Mouse (Mus musculus): ENCODE results near the gene Lats1. TPM values are rescaled to one million over a fixed set of nuclear protein-coding genes. Genes with fewer than 3 reads are reported as not detected.

Gene Lats1
- polyA plus RNA-seq, 1 experiment from 2014 or later, result 8.5 TPM

- peaks cover 22% of the 10 kb centered on the region for H3K36me3 ChIP-seq (ENCODE audit: control insufficient read depth, insufficient read depth, low read length)
- no peaks in the 10 kb centered on the region for H3K27me3 ChIP-seq (ENCODE audit: control insufficient read depth, insufficient read depth, low read length)
- H3K27ac ChIP-seq (replicated peaks; ENCODE audit: low read depth, low read length), result no peak overlapping the region
- ATAC-seq (ENCODE audit: insufficient number of reproducible peaks, low FRiP score, low TSS enrichment, low read depth), result no peak
- H3K4me1 ChIP-seq (ENCODE audit: control insufficient read depth, insufficient read depth, low read length), result no peaks in the 10 kb centered on the region
- DNase-seq (ENCODE audit: low spot score), result no peak
- WGBS, result 94% methylated on average over 6 of the region's 6 CpGs
- no peak overlapping the region for H3K9ac ChIP-seq (ENCODE audit: low read length)
- H3K9me3 ChIP-seq (ENCODE audit: control insufficient read depth, low read length), result no peaks in the 10 kb centered on the region
- no peak overlapping the region for H3K4me2 ChIP-seq (ENCODE audit: low read depth, severe bottlenecking)
- no peak overlapping the region for H3K4me3 ChIP-seq (ENCODE audit: low read depth, low read length)
These were observed 21.6 kb downstream of the Lats1 start for GRCm38 (mm10) chr10:7702586-7702985.

- ATAC-seq (ENCODE audit: insufficient number of reproducible peaks, low FRiP score, low TSS enrichment, low read depth), result no peak
- no peaks in the 10 kb centered on the region for H3K4me1 ChIP-seq (ENCODE audit: control insufficient read depth, insufficient read depth, low read length)
- no peak for DNase-seq (ENCODE audit: low spot score)
- H3K9ac ChIP-seq (ENCODE audit: low read length), result no peak overlapping the region
- peaks cover 23% of the 10 kb centered on the region; the same call in 1 of the 2 replicates for H3K36me3 ChIP-seq (ENCODE audit: control insufficient read depth, insufficient read depth, low read length)
- H3K9me3 ChIP-seq (ENCODE audit: control insufficient read depth, low read length), result no peaks in the 10 kb centered on the region
- no peak overlapping the region for H3K4me3 ChIP-seq (ENCODE audit: low read depth, low read length)
- no peak overlapping the region for H3K27ac ChIP-seq (replicated peaks; ENCODE audit: low read depth, low read length)
- 89% methylated on average over 5 of the region's 5 CpGs for WGBS
- no peaks in the 10 kb centered on the region for H3K27me3 ChIP-seq (ENCODE audit: control insufficient read depth, insufficient read depth, low read length)
- H3K4me2 ChIP-seq (ENCODE audit: low read depth, severe bottlenecking), result no peak overlapping the region
These were observed 29.1 kb downstream of the Lats1 start for GRCm38 (mm10) chr10:7710121-7710520.

- DNase-seq (ENCODE audit: low spot score), result no peak
- H3K4me1 ChIP-seq (ENCODE audit: control insufficient read depth, insufficient read depth, low read length), result no peaks in the 10 kb centered on the region
- no peaks in the 10 kb centered on the region for H3K27me3 ChIP-seq (ENCODE audit: control insufficient read depth, insufficient read depth, low read length)
- no peak overlapping the region for H3K4me3 ChIP-seq (ENCODE audit: low read depth, low read length)
- no peak overlapping the region for H3K27ac ChIP-seq (replicated peaks; ENCODE audit: low read depth, low read length)
- H3K9ac ChIP-seq (ENCODE audit: low read length), result no peak overlapping the region
- no peak for ATAC-seq (ENCODE audit: insufficient number of reproducible peaks, low FRiP score, low TSS enrichment, low read depth)
- peaks cover 20% of the 10 kb centered on the region; the same call in 1 of the 2 replicates for H3K36me3 ChIP-seq (ENCODE audit: control insufficient read depth, insufficient read depth, low read length)
- H3K4me2 ChIP-seq (ENCODE audit: low read depth, severe bottlenecking), result no peak overlapping the region
- WGBS, result 93% methylated on average over 13 of the region's 13 CpGs
- H3K9me3 ChIP-seq (ENCODE audit: control insufficient read depth, low read length), result no peaks in the 10 kb centered on the region
These were observed 31.5 kb downstream of the Lats1 start for GRCm38 (mm10) chr10:7712506-7712905.

- H3K36me3 ChIP-seq (ENCODE audit: control insufficient read depth, insufficient read depth, low read length), result peaks cover 20% of the 10 kb centered on the region; the same call in 1 of the 2 replicates
- 75% methylated on average over 7 of the region's 7 CpGs for WGBS
These were observed 34.0 kb downstream of the Lats1 start for GRCm38 (mm10) chr10:7715056-7715455.

GRCm38 (mm10) chr10:7725751-7726500, 44.9 kb downstream of the Lats1 start, which contains the start of gene Katna1:
Gene Katna1 (plus strand): TSS chr10:7726000.
- peak; percentile 96 for ATAC-seq (ENCODE audit: insufficient number of reproducible peaks, low FRiP score, low TSS enrichment, low read depth)
- no peaks in the 10 kb centered on the region for H3K27me3 ChIP-seq (ENCODE audit: control insufficient read depth, insufficient read depth, low read length)
- WGBS, result under 1% methylated on average over 49 of the region's 49 CpGs
- no peak within 1 kb of the TSS for H3K27ac ChIP-seq (replicated peaks; ENCODE audit: low read depth, low read length)
- H3K4me3 ChIP-seq (ENCODE audit: low read depth, low read length), result peak within 1 kb of the TSS; percentile 69
- no peaks in the 10 kb centered on the region for H3K4me1 ChIP-seq (ENCODE audit: control insufficient read depth, insufficient read depth, low read length)
- peak within 1 kb of the TSS; percentile 72 for H3K9ac ChIP-seq (ENCODE audit: low read length)
- peak within 1 kb of the TSS; percentile 67 for H3K4me2 ChIP-seq (ENCODE audit: low read depth, severe bottlenecking)
- no peaks in the 10 kb centered on the region for H3K9me3 ChIP-seq (ENCODE audit: control insufficient read depth, low read length)
- peak; percentile 96 for DNase-seq (ENCODE audit: low spot score)
- no peaks in the 10 kb centered on the region for H3K36me3 ChIP-seq (ENCODE audit: control insufficient read depth, insufficient read depth, low read length)

More at GRCm38 (mm10) chr10:7715056-7715455, 34.0 kb downstream of the Lats1 start:
- no peak overlapping the region for H3K4me2 ChIP-seq (ENCODE audit: low read depth, severe bottlenecking)
- H3K4me1 ChIP-seq (ENCODE audit: control insufficient read depth, insufficient read depth, low read length), result no peaks in the 10 kb centered on the region
- H3K9me3 ChIP-seq (ENCODE audit: control insufficient read depth, low read length), result no peaks in the 10 kb centered on the region
- H3K9ac ChIP-seq (ENCODE audit: low read length), result no peak overlapping the region
- DNase-seq (ENCODE audit: low spot score) (no peak), ATAC-seq (ENCODE audit: insufficient number of reproducible peaks, low FRiP score, low TSS enrichment, low read depth) (no peak)
- no peak overlapping the region for H3K4me3 ChIP-seq (ENCODE audit: low read depth, low read length)
- no peaks in the 10 kb centered on the region for H3K27me3 ChIP-seq (ENCODE audit: control insufficient read depth, insufficient read depth, low read length)
- no peak overlapping the region for H3K27ac ChIP-seq (replicated peaks; ENCODE audit: low read depth, low read length)

GRCm38 (mm10) chr10:7726501-7726812, 45.4 kb downstream of the Lats1 start:
- peak overlapping the region; percentile 72 for H3K9ac ChIP-seq (ENCODE audit: low read length)
- DNase-seq (ENCODE audit: low spot score) (no peak), ATAC-seq (ENCODE audit: insufficient number of reproducible peaks, low FRiP score, low TSS enrichment, low read depth) (no peak)
- peak overlapping the region; percentile 69 for H3K4me3 ChIP-seq (ENCODE audit: low read depth, low read length)
- no peaks in the 10 kb centered on the region for H3K4me1 ChIP-seq (ENCODE audit: control insufficient read depth, insufficient read depth, low read length)
- no peaks in the 10 kb centered on the region for H3K9me3 ChIP-seq (ENCODE audit: control insufficient read depth, low read length)
- H3K4me2 ChIP-seq (ENCODE audit: low read depth, severe bottlenecking), result peak overlapping the region; percentile 67
- H3K27me3 ChIP-seq (ENCODE audit: control insufficient read depth, insufficient read depth, low read length), result no peaks in the 10 kb centered on the region
- 0% methylated on average over 8 of the region's 8 CpGs for WGBS
- no peaks in the 10 kb centered on the region for H3K36me3 ChIP-seq (ENCODE audit: control insufficient read depth, insufficient read depth, low read length)
- H3K27ac ChIP-seq (replicated peaks; ENCODE audit: low read depth, low read length), result no peak overlapping the region

GRCm38 (mm10) chr10:7727011-7727410, 46.0 kb downstream of the Lats1 start:
- H3K4me2 ChIP-seq (ENCODE audit: low read depth, severe bottlenecking), result peak overlapping the region; percentile 67
- H3K9me3 ChIP-seq (ENCODE audit: control insufficient read depth, low read length), result no peaks in the 10 kb centered on the region
- no peaks in the 10 kb centered on the region for H3K27me3 ChIP-seq (ENCODE audit: control insufficient read depth, insufficient read depth, low read length)
- H3K9ac ChIP-seq (ENCODE audit: low read length), result no peak overlapping the region
- no peaks in the 10 kb centered on the region for H3K4me1 ChIP-seq (ENCODE audit: control insufficient read depth, insufficient read depth, low read length)
- H3K4me3 ChIP-seq (ENCODE audit: low read depth, low read length), result peak overlapping the region; percentile 69
- no peak overlapping the region for H3K27ac ChIP-seq (replicated peaks; ENCODE audit: low read depth, low read length)
- WGBS, result 13% methylated on average over 3 of the region's 3 CpGs
- DNase-seq (ENCODE audit: low spot score), result no peak
- no peaks in the 10 kb centered on the region for H3K36me3 ChIP-seq (ENCODE audit: control insufficient read depth, insufficient read depth, low read length)
- ATAC-seq (ENCODE audit: insufficient number of reproducible peaks, low FRiP score, low TSS enrichment, low read depth), result no peak

GRCm38 (mm10) chr10:7731582-7731981, 50.6 kb downstream of the Lats1 start:
- no peak overlapping the region for H3K4me2 ChIP-seq (ENCODE audit: low read depth, severe bottlenecking)
- H3K4me3 ChIP-seq (ENCODE audit: low read depth, low read length), result no peak overlapping the region
- no peaks in the 10 kb centered on the region for H3K4me1 ChIP-seq (ENCODE audit: control insufficient read depth, insufficient read depth, low read length)
- no peaks in the 10 kb centered on the region for H3K9me3 ChIP-seq (ENCODE audit: control insufficient read depth, low read length)
- no peak overlapping the region for H3K27ac ChIP-seq (replicated peaks; ENCODE audit: low read depth, low read length)
- H3K9ac ChIP-seq (ENCODE audit: low read length), result no peak overlapping the region
- ATAC-seq (ENCODE audit: insufficient number of reproducible peaks, low FRiP score, low TSS enrichment, low read depth), result no peak
- H3K36me3 ChIP-seq (ENCODE audit: control insufficient read depth, insufficient read depth, low read length), result no peaks in the 10 kb centered on the region
- DNase-seq (ENCODE audit: low spot score), result no peak
- no peaks in the 10 kb centered on the region for H3K27me3 ChIP-seq (ENCODE audit: control insufficient read depth, insufficient read depth, low read length)

GRCm38 (mm10) chr10:7737122-7737521, 56.1 kb downstream of the Lats1 start:
- no peak overlapping the region for H3K4me2 ChIP-seq (ENCODE audit: low read depth, severe bottlenecking)
- H3K27me3 ChIP-seq (ENCODE audit: control insufficient read depth, insufficient read depth, low read length), result no peaks in the 10 kb centered on the region
- no peak for DNase-seq (ENCODE audit: low spot score)
- H3K4me3 ChIP-seq (ENCODE audit: low read depth, low read length), result no peak overlapping the region
- no peak overlapping the region for H3K9ac ChIP-seq (ENCODE audit: low read length)
- no peaks in the 10 kb centered on the region for H3K36me3 ChIP-seq (ENCODE audit: control insufficient read depth, insufficient read depth, low read length)
- H3K9me3 ChIP-seq (ENCODE audit: control insufficient read depth, low read length), result no peaks in the 10 kb centered on the region
- no peak overlapping the region for H3K27ac ChIP-seq (replicated peaks; ENCODE audit: low read depth, low read length)
- ATAC-seq (ENCODE audit: insufficient number of reproducible peaks, low FRiP score, low TSS enrichment, low read depth), result no peak
- H3K4me1 ChIP-seq (ENCODE audit: control insufficient read depth, insufficient read depth, low read length), result no peaks in the 10 kb centered on the region
